Mouse (Mus musculus) liver, embryonic 14.5 days (tissue): Measurements from ENCODE around the gene Slc35b1. TPM values are rescaled to one million over a fixed set of nuclear protein-coding genes. Genes with fewer than 3 reads are reported as not detected.

Experiments used
- ATAC-seq: fragments of 200-750 bp; cut with Nextera tagmentation; 2 replicates; pipeline ENCODE4 v1.8.0; 2017; ENCODE audit warnings: moderate number of reproducible peaks, mild to moderate bottlenecking, moderate library complexity; ENCODE audit not compliant: insufficient read depth
- DNase-seq, 3 experiments: peaks; one replicate each; pipeline ENCODE4 v3.0.0-alpha.2; 2012 to 2013; ENCODE audit warnings: low read depth in 3 of 3, low spot score in 3 of 3
- H3K27ac ChIP-seq: fragments of 300-500 bp; sonication (generic); 2 replicates; pipeline ENCODE4 v1.5.1; 2014; ENCODE audit warnings: moderate library complexity, mild to moderate bottlenecking, control low read depth, inconsistent platforms
- H3K27me3 ChIP-seq: fragments of 300-500 bp; sonication (generic); 2 replicates; pipeline ENCODE4 v1.6.1; 2014; ENCODE audit warnings: mild to moderate bottlenecking, low read length, moderate library complexity; ENCODE audit not compliant: control insufficient read depth, insufficient read depth
- H3K36me3 ChIP-seq: fragments of 300-500 bp; sonication (generic); replicated peaks from 2 replicates; pipeline ENCODE4 v1.6.1; 2014; ENCODE audit warnings: low read depth; ENCODE audit not compliant: control insufficient read depth, insufficient read depth
- H3K4me1 ChIP-seq, 2 experiments: fragments of 200-500 bp in 1 of 2; fragments of 300-500 bp in 1 of 2; sonication (generic) in 1 of 2; replicated peaks; 2 replicates each; pipeline ENCODE4 v1.6.1; 2012 to 2014; ENCODE audit warnings: antibody characterized with exemption in 1 of 2, inconsistent platforms in 1 of 2, low read length in 1 of 2; ENCODE audit not compliant: control insufficient read depth in 2 of 2, insufficient read depth in 2 of 2
- H3K4me2 ChIP-seq: fragments of 300-500 bp; sonication (generic); 2 replicates; pipeline ENCODE4 v1.6.1; 2014; ENCODE audit warnings: low read depth, mild to moderate bottlenecking, control low read depth, moderate library complexity
- H3K4me3 ChIP-seq, 2 experiments: fragments of 200-500 bp in 1 of 2; fragments of 300-500 bp in 1 of 2; sonication (generic) in 1 of 2; 2 replicates each; pipeline ENCODE4 v1.5.1; 2012 to 2014; ENCODE audit warnings: low read depth in 2 of 2, low read length in 2 of 2, mild to moderate bottlenecking in 2 of 2, control low read depth in 1 of 2, inconsistent platforms in 1 of 2, moderate library complexity in 1 of 2; ENCODE audit not compliant: insufficient read depth in 1 of 2
- H3K9ac ChIP-seq: fragments of 300-500 bp; sonication (generic); replicated peaks from 2 replicates; pipeline ENCODE4 v1.6.1; 2014; ENCODE audit warnings: mild to moderate bottlenecking, control low read depth, moderate library complexity
- H3K9me3 ChIP-seq: fragments of 300-500 bp; sonication (generic); 2 replicates; pipeline ENCODE4 v1.6.1; 2016; ENCODE audit warnings: low read length, mixed read lengths; ENCODE audit not compliant: control insufficient read depth
- CTCF ChIP-seq: IDR thresholded peaks from 2 replicates; pipeline ENCODE4 v1.5.1; 2016; ENCODE audit warnings: antibody characterized with exemption, low read depth, control low read depth
- EP300 ChIP-seq: IDR thresholded peaks from 2 replicates; pipeline ENCODE4 v1.6.1; 2016; ENCODE audit warnings: antibody characterized with exemption, low read depth
- WGBS: fragments of 180-500 bp; shearing (Covaris S2); extraction: QIAGEN DNeasy Blood & Tissue Kit; methylation state at CpG from one replicate; pipeline ENCODE4 v1.1.7; 2014; ENCODE audit not compliant: insufficient replicate concordance; 5-methylcytosine and 5-hydroxymethylcytosine counted together
- polyA plus RNA-seq, 2 experiments: library from polyadenylated mRNA; depleted of rRNA in 1 of 2; stranded (reverse) in 1 of 2; unstranded in 1 of 2; fragments of >200 nt; fragmentation: Nextera tagmentation in 1 of 2; extraction: Ambion mirVana in 1 of 2; gene quantifications; 2 replicates each; pipeline versions ENCODE4 v1.2.1 to v1.2.3; 2012 to 2014

Slc35b1 gene
- polyA plus RNA-seq, 2 experiments = 24.6 to 44.9 TPM

- Histone ChIP-seq H3K4me3 (no peak overlapping the region), H3K4me1 (peaks cover 10% of the 10 kb centered on the region in 2 experiments), H3K36me3 (peaks cover 65% of the 10 kb centered on the region), H3K9me3 (no peaks in the 10 kb centered on the region), H3K27me3 (no peaks in the 10 kb centered on the region), H3K9ac (no peak overlapping the region), H3K27ac (no peak overlapping the region), H3K4me2 (no peak overlapping the region)
- no peak for ATAC-seq
- DNase-seq = no peak
- no peak for TF ChIP-seq EP300
- TF ChIP-seq CTCF = no peak
- 90% methylated on average over 7 of the region's 7 CpGs for WGBS
Observed at GRCm38 (mm10) chr11:95380711-95381110, 3.8 kb upstream of the Slc35b1 start.

GRCm38 (mm10) chr11:95381146-95381545 lies 3.3 kb upstream of the Slc35b1 start:
- WGBS = 93% methylated on average over 1 of the region's 1 CpGs
- no peak overlapping the region for H3K4me3 ChIP-seq

GRCm38 (mm10) chr11:95383331-95383986 lies 1.0 kb upstream of the Slc35b1 start:
- peak overlapping the region in 1 of 2 experiments; percentile 82; a peak in 2 of 4 replicates for H3K4me3 ChIP-seq
- ATAC-seq (no peak), DNase-seq (no peak)
- H3K9ac ChIP-seq = no peak overlapping the region
- peaks cover 43% of the 10 kb centered on the region for H3K36me3 ChIP-seq
- peak overlapping the region; percentile 53 for H3K27ac ChIP-seq
- H3K9me3 ChIP-seq = no peaks in the 10 kb centered on the region
- TF ChIP-seq CTCF (no peak), EP300 (no peak)
- 71% methylated on average over 5 of the region's 5 CpGs for WGBS
- H3K27me3 ChIP-seq = no peaks in the 10 kb centered on the region
- H3K4me2 ChIP-seq = peak overlapping the region; percentile 87
- peaks cover 11 to 12% of the 10 kb centered on the region in 2 experiments for H3K4me1 ChIP-seq

More at GRCm38 (mm10) chr11:95381146-95381545, 3.3 kb upstream of the Slc35b1 start:
- no peak for ATAC-seq
- H3K9me3 ChIP-seq = no peaks in the 10 kb centered on the region
- no peak overlapping the region for H3K4me2 ChIP-seq
- H3K36me3 ChIP-seq = peaks cover 61% of the 10 kb centered on the region
- H3K9ac ChIP-seq = no peak overlapping the region
- TF ChIP-seq EP300 (no peak), CTCF (no peak)
- H3K27me3 ChIP-seq = no peaks in the 10 kb centered on the region
- peaks cover 11 to 12% of the 10 kb centered on the region in 2 experiments for H3K4me1 ChIP-seq
- H3K27ac ChIP-seq = no peak overlapping the region
- DNase-seq = no peak

- Histone ChIP-seq H3K9ac (peak overlapping the region; percentile 82), H3K27ac (peak overlapping the region; percentile 53)
Observed at GRCm38 (mm10) chr11:95384004-95384318, 531 bp upstream of the Slc35b1 start.

GRCm38 (mm10) chr11:95384973-95385320 lies 455 bp downstream of the Slc35b1 start:
- DNase-seq = no peak
- Histone ChIP-seq H3K27me3 (no peaks in the 10 kb centered on the region), H3K4me2 (peak overlapping the region; percentile 87), H3K4me1 (peaks cover 11 to 12% of the 10 kb centered on the region in 2 experiments), H3K4me3 (peak overlapping the region; percentile 82 to 97), H3K36me3 (peaks cover 28% of the 10 kb centered on the region), H3K9ac (peak overlapping the region; percentile 82), H3K9me3 (no peaks in the 10 kb centered on the region), H3K27ac (peak overlapping the region; percentile 53)
- ATAC-seq = no peak; the same call in 1 of the 2 replicates
- under 1% methylated on average over 14 of the region's 14 CpGs for WGBS
- no peak for TF ChIP-seq EP300
- TF ChIP-seq CTCF = no peak

More at GRCm38 (mm10) chr11:95384004-95384318, 531 bp upstream of the Slc35b1 start:
- Histone ChIP-seq H3K4me3 (peak overlapping the region; percentile 69 to 82), H3K27me3 (no peaks in the 10 kb centered on the region), H3K36me3 (peaks cover 38% of the 10 kb centered on the region), H3K4me1 (peaks cover 11 to 12% of the 10 kb centered on the region in 2 experiments), H3K4me2 (peak overlapping the region; percentile 87), H3K9me3 (no peaks in the 10 kb centered on the region)
- WGBS = 36% methylated on average over 9 of the region's 9 CpGs
- no peak for DNase-seq
- no peak for TF ChIP-seq CTCF
- no peak for TF ChIP-seq EP300
- no peak for ATAC-seq
